In the genomic region with DNA sequence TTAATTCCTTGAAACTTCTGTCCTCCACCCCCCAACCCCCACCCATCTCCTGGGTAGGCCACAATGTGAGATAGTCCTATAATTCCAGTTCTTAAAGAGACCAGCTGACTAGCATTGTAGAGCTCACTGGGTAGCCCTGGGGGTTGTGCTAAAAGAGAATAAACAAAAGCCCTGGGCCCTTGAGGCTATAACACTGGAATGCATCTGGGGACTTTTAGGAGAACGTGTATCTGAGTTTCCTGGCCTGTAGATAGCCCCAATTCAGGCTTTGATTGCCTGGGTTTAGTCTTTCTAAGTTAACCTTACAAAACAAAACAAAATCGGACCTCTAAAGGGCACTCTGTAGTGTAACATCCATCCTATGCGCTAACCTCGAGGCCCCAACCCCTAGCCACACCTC, we compare ENCODE assay signal across 26 mouse cellular contexts.
DNase-seq lines count a peak whose midpoint lies in the region; ATAC-seq lines count a peak whose summit lies in the region.
"Had no signal": no experiment of that assay in that cellular context is flagged by ENCODE, and none has a peak within 500 bp of the region (broad histone marks: within the 10 kb centered on the region; RNA-seq: fewer than 3 reads in every experiment).

No protein-coding gene starts in this region.

- WGBS in neural tube, embryonic 12.5 days = 6% methylated on average over 4 of the region's 4 CpGs

- H3K9ac ChIP-seq in neural tube, embryonic 12.5 days = no peak overlapping the region
- H3K9ac ChIP-seq: embryonic facial prominence, embryonic 13.5 days; embryonic facial prominence, embryonic 15.5 days; forebrain, embryonic 13.5 days; forebrain, embryonic 15.5 days; forebrain, postnatal 0 days had no signal

- H3K4me1 ChIP-seq in neural tube, embryonic 12.5 days = no peaks in the 10 kb centered on the region
- H3K4me1 ChIP-seq: embryonic facial prominence, embryonic 13.5 days; embryonic facial prominence, embryonic 15.5 days; forebrain, embryonic 13.5 days; forebrain, embryonic 15.5 days had no signal

- no peaks in the 10 kb centered on the region for H3K9me3 ChIP-seq in neural tube, embryonic 12.5 days
- H3K9me3 ChIP-seq: embryonic facial prominence, embryonic 13.5 days; embryonic facial prominence, embryonic 15.5 days; forebrain, embryonic 13.5 days; forebrain, embryonic 15.5 days; G1E had no signal

- H3K27me3 ChIP-seq in neural tube, embryonic 12.5 days (replicated peaks) = no peaks in the 10 kb centered on the region
- H3K27me3 ChIP-seq: embryonic facial prominence, embryonic 13.5 days; embryonic facial prominence, embryonic 15.5 days; forebrain, embryonic 13.5 days; forebrain, embryonic 15.5 days; Patski had no signal

- H3K4me3 ChIP-seq in neural tube, embryonic 12.5 days = no peak overlapping the region
- H3K4me3 ChIP-seq: embryonic facial prominence, embryonic 13.5 days; embryonic facial prominence, embryonic 15.5 days; erythroblast, embryonic 14.5 days; forebrain, embryonic 13.5 days; forebrain, embryonic 15.5 days had no signal

- no peaks in the 10 kb centered on the region for H3K36me3 ChIP-seq in neural tube, embryonic 12.5 days
- H3K36me3 ChIP-seq: embryonic facial prominence, embryonic 13.5 days; embryonic facial prominence, embryonic 15.5 days; forebrain, embryonic 15.5 days; G1E had no signal

- no peak overlapping the region for H3K4me2 ChIP-seq in neural tube, embryonic 12.5 days (replicated peaks)
- H3K4me2 ChIP-seq: embryonic facial prominence, embryonic 13.5 days; embryonic facial prominence, embryonic 15.5 days; forebrain, embryonic 13.5 days; forebrain, embryonic 15.5 days had no signal

- H3K27ac ChIP-seq in neural tube, embryonic 12.5 days = no peak overlapping the region
- H3K27ac ChIP-seq: embryonic facial prominence, embryonic 13.5 days; embryonic facial prominence, embryonic 15.5 days; forebrain, embryonic 13.5 days; forebrain, embryonic 15.5 days had no signal

- 0 out of 2 replicates have a peak, but pooled peaks have one; percentile 29 for ATAC-seq in neural tube, embryonic 12.5 days (ENCODE audit: low FRiP score, low read depth)
- no peak for ATAC-seq in megakaryocyte progenitor cell, adult 5-6 weeks (replicated peaks; ENCODE audit: poor library complexity)
- ATAC-seq: forebrain, embryonic 13.5 days; forebrain, embryonic 15.5 days; forebrain, postnatal 0 days; Patski had no signal

- no peak for DNase-seq in neural tube, embryonic 10.5 days (ENCODE audit: extremely low spot score, low spot score)
- DNase-seq in ES-CJ7 (ENCODE audit: low read depth, low spot score) (peak; percentile 37), R1 (ENCODE audit: low read depth, low spot score) (peak; percentile 64), ZHBTc4 (ENCODE audit: low read depth, low spot score) (peak; percentile 77)
- DNase-seq in kidney, adult 9 months = no peak
- DNase-seq in right cerebral cortex, postnatal 10 days (ENCODE audit: low spot score in 2 of 2) = no peak
- DNase-seq: adrenal gland, adult 2 months; adrenal gland, postnatal 10 days; adrenal gland, postnatal 25 days; cerebellum, adult 11 months; cerebellum, adult 18-20 months; cerebellum, adult 8-10 months; cerebellum, adult 9-11 months; cerebellum, postnatal 14 days; cerebellum, postnatal 36 days; embryo, embryonic 11 days; forebrain, postnatal 0 days had no signal

Comparison
In these comparisons a context has a peak if more than half of its experiments do, and no peak if none do; other contexts are left out.
1. DNase-seq: peak in ES-CJ7 (single experiment), R1 (single experiment) and ZHBTc4 (single experiment); none in neural tube, embryonic 10.5 days (single experiment), kidney, adult 9 months (single experiment) and right cerebral cortex, postnatal 10 days (0 of 2).